Mouse (Mus musculus) cerebellum, adult 2 months (tissue): ENCODE results near the gene Epha3.

Experiments
- CTCF ChIP-seq: fragments of 200-500 bp; IDR thresholded peaks from 2 replicates; pipeline ENCODE4 v1.5.1; 2011; ENCODE audit warnings: low read depth, mild to moderate bottlenecking, control low read depth, low read length, moderate library complexity, borderline replicate concordance; ENCODE audit not compliant: insufficient read depth
- POLR2A ChIP-seq: fragments of 200-500 bp; IDR thresholded peaks from 2 replicates; pipeline ENCODE4 v1.6.1; 2011; ENCODE audit warnings: low read length, control low read depth, borderline replicate concordance; ENCODE audit not compliant: insufficient read depth

- no peak for TF ChIP-seq CTCF
- TF ChIP-seq POLR2A, result no peak
Observed at GRCm38 (mm10) chr16:63641603-63642002, 222.4 kb downstream of the Epha3 start.
